Mouse (Mus musculus): ENCODE measurements around the gene Myo7a. TPM values are rescaled to one million over a fixed set of nuclear protein-coding genes. Genes with fewer than 3 reads are reported as not detected.

Myo7a gene
- total RNA-seq (2021), result 1 to 10 TPM; 2.6 to 3.2 TPM
- long read RNA-seq, experiment 1, partial matches to known transcripts, result 1 of 2 reads
- long read RNA-seq, experiment 1, other reads (novel, unspliced or antisense), result 1 of 2 reads
- long read RNA-seq, experiment 2, result 0 reads

DNA sequence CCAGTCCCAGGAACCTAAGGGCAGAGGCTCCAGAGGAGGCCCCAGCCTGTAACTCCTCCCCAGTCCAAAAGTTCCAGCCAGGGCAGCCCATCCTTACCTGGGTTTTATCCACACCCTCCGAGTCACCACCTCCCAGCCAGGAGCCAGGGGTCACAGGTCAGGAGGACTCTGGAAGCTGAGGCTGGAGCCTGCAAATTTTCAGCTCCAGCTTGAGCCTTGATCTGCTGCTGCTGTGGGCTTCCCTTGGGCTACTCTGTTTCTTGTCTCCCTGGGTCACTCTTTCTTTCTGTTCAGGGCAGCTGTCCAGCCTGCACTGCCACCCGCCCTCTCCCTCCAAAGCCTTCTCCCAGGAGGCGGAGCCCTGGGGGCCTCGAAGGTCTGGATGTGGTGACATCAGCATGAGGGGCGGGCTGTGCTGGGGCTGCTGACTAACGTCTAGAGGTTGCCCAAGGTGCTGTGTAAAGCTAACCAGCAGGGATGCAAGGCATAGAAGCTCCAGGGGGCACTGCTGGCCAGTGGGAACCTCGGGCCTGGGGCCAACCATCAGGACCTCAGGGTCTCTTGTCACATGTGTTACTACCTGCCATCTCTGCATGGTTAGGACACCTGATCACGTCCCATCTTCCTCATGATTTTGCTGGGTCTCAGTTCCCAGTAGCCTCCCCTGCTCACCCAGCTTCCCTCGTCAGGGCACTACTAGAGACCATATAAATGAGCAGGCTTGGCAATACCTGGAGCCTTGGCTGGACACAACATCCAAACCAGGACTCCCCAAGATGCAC is at the start of gene Myo7a:
TSS of gene Myo7a (minus strand) at position 346 of the 782 bp plus-strand sequence.
- intact Hi-C loops (cut with DNase I), result no loop called here
- no peak for DNase-seq

DNA sequence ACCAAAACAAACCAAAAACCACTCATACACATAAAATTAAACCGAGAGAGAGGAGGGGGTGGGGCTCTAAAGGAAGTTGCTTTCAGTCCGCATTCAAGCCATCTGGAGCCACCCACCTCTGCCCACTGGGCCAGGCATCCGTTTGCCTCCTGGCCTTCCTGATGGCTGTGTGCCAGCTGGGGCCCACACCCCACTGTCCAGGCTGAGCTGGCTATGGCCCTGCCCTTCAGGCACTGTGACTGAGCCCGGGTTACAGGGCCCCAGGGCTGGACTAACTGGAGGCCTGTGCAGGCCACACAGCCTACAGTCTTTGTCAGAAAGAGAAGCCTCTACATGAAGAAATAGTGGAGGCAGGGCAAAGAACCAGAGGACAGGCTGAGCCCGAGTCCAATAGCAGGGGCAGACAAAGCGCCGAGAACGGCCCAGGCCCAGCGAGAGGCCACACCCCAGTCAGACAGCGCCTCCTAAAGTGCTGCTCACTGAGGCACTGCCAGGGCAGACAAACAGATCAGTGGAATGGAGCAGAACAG is 45.7 kb upstream of the Myo7a start:
- no peak for DNase-seq
- intact Hi-C loops (cut with DNase I), result no loop called here

DNA sequence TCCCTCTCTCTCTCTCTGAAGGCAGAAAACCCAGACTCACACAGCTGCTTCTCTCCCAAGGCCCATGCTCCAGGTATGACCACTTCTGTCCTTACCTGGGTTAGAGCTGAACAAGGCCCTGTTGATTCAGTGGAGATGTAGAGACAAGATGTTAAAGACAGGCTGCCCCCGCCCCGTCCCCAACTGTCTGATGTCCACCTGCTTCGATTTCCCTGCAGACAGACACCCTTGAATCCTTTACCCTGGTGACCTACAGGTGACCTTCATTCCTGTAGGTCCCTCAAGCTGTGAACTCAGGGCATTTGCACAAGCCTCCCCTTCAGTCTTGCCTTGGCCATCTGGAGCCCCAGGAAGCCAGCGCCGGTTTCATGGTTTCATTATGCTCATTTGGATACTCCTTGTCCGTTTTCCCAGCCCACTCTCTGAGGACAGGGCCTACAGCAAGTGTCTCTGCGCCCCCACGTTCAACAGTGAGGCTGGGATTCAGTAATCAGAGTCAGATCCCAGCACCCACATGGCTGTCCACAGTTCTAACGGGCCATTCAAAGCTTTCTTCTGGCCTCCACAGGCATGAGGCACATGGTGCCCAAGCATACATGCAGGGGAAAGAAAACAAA is 45.2 kb upstream of the Myo7a start:
- no peak for DNase-seq
- intact Hi-C loops (cut with DNase I), result no loop called here

DNA sequence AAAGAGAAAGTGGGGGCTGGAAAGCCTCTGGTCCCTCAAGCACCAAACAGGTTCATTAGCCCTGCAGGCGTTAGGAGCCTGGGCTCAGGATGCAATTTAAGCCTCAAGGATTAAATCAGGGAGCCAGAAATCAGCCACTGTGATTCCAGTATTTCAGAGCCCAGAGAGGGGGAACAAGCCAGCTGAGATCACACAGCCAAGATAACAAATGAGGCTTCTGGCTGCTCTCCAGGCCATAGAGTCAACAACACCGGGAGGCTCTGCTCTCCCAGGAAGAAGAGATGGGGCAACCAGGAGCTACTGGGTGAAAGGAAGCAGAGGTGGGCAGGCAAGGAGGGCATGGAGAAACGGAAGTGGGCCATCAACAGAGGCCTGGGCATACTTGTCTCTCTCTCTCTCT is 44.4 kb upstream of the Myo7a start:
- intact Hi-C loops (cut with DNase I), result no loop called here
- DNase-seq, result no peak

DNA sequence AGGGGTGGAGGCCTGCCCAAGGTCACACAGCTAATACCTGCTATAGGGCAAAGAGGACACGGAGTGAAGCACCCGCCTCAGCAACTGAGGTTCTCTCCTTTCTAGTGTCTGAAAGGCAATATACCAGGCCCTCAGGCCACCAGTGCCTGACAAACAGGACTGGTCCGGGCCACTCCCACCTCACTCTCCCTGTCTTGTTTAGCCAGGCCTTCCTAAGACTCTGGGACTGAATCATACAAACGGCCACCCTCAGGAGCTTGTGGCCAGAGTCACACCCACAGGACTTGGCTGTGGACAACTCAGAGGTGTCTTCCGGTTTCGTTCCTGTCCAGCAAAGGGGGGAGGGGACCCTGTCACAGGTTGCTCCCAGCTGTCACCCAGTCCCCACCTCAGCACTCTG is 42.9 kb upstream of the Myo7a start:
- no peak for DNase-seq
- intact Hi-C loops (cut with DNase I), result no loop called here

DNA sequence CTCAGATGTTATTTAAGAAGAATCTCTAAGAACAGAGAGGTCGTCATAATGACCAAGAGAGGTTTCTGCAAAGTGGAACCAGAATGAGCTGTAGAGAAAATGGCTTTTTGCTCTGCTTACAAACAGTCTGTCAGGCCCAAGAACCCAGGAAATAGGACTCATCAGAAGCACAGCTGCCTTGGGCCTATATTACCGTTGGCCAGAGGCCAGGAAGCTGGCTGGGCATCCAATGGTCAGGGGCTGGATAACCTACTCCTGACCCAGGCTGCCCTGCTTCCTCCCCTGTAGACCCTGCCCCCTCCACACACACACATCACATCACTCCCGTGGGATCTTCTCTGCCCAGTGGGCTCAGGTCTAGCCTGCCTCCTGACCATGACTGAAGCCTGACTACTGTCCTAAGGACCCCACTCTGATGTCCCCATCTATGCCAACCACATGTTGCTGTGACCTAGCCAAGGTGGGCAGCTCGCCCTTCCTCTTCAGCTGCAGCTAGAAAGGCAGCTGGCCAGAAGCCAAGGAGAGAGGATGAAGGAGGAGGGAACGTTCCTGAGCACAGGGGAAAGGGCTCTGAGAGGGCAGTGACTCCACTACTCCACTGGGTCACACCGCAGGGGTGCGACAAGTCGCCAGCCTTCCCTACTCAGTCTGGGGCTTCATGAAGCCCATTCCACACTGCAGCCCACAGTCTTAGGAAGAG is 40.9 kb upstream of the Myo7a start:
- intact Hi-C loops (cut with DNase I), result no loop called here
- peak in 1 of 2 experiments; percentile 7 for DNase-seq

DNA sequence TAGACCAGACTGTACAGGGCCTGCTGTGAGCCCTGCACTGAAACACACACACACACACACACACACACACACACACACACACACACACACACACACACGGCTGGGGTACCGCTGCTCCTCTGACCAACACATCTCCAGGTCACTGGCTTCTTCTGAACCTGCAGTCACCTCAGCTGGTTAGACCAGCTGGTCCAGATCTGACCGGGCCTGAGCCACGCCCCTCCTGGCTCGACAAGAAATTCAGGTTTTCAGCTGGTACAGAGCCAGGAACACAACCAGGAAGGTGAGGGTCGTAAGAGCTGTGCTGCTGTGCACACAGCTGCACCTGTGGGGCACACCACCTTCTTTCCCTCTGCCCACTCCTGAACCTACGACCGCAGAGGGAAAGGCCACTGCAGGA is 39.2 kb upstream of the Myo7a start:
- intact Hi-C loops (cut with DNase I), result loop anchor here (5.0 kb wide), 2 partner anchors 34 to 184 kb away; no protein-coding TSS in a partner anchor
- DNase-seq, result peak in 1 of 2 experiments; percentile 2

DNA sequence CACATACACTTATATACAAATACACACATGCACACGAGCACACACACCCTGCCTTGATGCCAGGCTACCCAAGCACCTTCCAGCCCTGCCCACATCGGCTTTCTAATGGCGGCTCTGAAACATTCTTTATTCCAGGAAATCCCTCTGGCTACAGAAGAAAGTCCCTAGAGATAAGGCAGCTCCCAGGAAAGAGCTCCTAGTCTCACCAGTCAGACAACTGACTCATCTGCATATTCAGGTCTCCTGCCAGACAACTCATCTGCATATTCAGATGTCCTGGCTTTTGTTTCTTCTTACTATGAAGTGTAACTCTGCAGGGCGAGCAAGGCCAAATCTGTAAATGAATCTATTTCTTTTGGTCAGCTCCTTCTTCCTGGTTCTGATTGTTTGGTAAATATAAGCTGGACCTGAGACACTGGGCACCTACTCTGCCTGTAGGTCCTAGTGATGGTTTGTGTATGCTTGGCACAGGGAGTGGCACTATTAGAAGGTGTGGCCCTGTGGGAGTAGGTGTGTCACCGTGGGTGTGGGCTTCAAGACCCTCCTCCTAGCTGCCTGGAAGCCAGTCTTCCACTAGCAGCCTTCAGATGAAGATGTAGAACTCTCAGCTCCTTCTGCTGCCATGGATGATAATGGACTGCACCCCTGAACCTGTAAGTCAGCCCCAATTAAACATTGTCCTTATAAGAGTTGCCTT is 38.5 kb upstream of the Myo7a start:
- intact Hi-C loops (cut with DNase I), result loop anchor here (5.0 kb wide), 2 partner anchors 35 to 185 kb away; no protein-coding TSS in a partner anchor
- DNase-seq, result peak in 1 of 2 experiments; percentile 3

DNA sequence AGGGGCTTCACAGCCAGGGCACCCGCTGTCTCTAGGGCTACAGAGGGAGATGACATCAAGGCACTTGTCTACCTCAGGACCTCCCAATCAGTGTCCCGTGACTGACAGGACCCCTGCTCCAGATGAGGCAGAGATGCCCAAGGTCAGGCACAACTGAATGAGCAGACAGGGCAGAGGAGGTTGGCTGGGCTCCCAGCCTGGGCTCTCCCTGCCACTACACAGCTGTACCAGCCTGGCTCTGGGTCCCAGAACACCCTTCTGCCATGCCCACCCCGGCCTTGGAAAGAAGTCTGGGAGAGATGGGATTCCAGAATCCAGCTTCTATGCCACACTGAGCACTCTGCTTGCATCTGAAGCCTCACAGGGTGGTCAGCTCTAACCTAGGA is 36.9 kb upstream of the Myo7a start:
- intact Hi-C loops (cut with DNase I), result loop anchor here (5.0 kb wide), 2 partner anchors 36 to 186 kb away; no protein-coding TSS in a partner anchor
- peak in 1 of 2 experiments; percentile 3 for DNase-seq

DNA sequence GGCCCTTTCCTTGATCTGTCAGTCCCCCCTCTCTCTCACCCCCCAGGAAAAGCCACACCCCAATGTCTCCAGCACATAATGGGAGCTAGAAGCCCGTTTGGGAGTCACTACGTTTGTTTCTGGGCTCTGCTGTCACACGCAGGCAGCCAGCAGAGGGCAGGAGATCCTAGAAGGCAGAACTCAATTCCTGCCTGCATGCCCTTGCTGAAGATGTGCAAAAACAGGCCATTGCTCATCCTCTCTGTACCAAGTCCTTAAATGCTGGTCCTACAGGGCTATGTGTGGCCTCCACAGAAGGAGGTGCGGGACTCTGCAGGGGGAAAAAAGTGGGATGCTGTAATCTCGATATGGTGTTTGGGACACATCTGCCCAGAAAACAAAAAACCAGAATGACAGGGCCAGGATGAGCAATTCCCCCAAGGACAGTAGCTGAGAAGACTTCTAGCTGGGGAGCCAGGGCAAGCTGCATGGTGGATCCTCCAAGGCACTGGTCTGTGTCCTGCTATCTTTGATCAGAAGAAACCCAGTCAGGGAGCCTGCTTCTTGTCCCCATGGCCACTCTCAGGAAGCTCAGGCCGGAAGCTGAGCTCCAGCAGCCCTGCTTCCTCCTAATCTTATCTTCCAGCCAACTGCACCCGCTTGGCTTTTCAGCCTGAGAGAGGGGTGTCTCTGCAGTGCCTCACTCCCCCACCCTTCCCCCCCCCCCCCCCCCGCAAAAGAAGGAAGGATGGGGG is 36.4 kb upstream of the Myo7a start:
- intact Hi-C loops (cut with DNase I), result loop anchor here (5.0 kb wide), 2 partner anchors 37 to 187 kb away; no protein-coding TSS in a partner anchor
- DNase-seq, result peak; percentile 50 to 64

DNA sequence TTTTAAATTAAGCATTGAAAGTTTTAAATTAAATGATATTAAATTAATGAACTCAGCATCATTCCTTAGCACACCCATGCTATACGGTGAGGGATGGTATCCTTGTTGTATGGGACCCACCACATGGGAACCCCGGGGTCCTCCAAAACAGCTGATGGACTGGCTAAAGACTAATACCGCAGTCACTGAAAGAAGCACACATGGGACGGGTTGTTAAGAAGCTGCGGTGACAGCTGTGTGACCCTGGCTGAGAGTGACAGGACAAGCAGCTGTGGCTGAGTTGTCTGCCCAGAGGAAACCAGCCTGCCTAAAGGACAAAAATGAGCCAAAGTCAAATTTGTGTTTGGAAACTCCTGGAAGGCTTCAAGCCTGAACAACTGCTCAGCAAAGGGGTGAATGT is 34.6 kb upstream of the Myo7a start:
- intact Hi-C loops (cut with DNase I), result no loop called here
- no peak for DNase-seq

DNA sequence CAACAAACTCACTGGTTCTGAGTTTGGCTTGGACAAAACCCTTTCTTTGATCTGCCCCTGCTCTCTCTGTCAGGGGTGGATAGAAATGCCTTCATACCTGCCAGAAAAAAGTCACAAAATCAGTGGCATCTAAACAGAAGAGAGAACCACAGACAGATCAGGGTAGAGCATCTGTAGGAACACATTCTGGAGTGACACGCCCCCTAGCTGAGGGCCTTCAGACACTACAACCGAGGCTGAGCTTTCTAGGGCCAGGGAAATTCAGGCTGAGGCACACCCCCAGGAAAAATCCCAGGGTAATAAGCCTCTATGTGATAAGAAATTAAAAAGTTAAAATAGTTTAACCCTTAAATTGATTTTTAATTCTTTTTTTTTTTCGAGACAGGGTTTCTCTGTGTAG is 34.0 kb upstream of the Myo7a start:
- intact Hi-C loops (cut with DNase I), result no loop called here
- no peak for DNase-seq

DNA sequence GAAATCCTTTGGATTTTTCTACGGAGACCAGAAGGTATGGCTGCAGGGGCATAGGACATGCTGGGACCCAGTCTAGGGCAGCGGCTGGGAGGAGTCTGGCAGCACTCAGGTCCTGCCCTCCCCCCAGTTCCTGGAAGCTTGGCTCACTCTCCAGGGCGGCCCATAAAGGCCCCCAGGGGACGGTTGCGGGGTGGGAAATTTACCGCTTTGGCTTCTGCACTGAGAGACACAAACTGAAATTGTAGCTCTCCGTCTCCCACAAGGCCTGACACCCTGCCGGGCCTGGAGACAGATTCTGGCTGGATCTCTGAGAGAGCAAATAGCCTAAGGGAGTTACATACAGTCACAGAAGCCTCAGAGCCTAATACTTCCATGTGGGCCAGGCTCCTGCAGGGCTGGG is 33.1 kb upstream of the Myo7a start:
- intact Hi-C loops (cut with DNase I), result no loop called here
- no peak for DNase-seq

DNA sequence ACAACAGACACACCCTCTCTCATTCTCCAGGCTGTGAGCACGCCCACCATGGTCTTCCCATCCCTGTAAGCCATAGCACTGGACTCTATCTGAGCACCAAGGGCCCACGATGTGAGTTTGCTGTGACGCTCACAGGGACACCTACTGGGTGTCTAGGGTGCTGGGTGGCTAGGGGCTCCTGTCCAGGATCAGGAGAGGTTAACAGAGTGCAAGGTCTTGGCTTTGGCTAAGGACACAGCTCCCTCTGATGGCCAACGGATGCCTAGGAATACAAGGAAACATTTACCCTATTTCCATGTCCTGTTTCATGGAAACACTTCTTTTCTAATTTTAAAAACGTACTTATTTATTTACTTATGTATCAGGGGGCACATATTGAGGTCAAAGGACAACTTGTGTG is 31.2 kb upstream of the Myo7a start:
- no peak for DNase-seq
- intact Hi-C loops (cut with DNase I), result no loop called here

DNA sequence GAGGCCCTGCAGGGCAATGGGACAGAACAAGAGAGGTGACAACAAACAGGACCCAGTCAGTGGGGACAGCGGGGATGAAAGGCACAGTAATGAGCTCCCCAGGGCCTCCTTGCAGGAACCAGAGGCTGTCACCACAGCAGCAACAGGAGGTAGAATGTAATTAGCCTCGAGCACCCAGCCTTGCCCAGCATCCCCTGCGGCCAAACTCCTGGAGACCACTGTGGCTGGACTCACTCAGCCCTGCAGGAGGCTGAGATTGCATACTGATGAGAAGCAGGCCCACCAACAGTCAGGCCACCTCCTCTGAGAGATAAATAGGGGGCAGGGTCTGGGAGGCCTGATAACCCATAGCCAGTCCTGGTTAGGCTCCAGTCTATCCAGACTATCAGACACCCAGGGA is 30.5 kb upstream of the Myo7a start:
- intact Hi-C loops (cut with DNase I), result no loop called here
- DNase-seq, result no peak

DNA sequence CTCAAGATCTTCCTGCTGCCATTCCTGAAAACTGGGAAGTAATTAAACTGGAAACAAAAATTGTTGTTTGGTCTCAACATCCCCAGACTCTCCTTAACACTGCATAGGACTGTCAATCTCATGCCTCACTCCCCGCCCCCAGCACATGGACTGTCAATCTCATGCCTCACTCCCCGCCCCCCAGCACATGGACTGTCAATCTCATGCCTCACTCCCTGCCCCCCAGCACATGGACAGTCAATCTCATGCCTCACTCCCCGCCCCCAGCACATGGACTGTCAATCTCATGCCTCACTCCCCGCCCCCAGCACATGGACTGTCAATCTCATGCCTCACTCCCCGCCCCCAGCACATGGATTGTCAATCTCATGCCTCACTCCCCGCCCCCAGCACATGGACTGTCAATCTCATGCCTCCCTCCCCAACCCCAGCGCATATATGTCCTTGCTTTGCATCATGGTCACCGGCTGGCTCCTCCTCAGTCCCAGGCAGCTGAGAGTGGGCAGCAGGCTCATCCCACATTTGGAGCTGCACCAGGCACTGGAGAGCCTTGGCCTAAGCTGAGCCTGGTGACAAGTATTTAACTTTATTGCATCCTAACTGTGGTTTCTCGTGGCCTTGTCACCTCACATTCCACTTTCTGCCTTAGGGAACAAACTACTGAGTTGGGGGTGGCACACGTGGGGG is 29.5 kb upstream of the Myo7a start:
- no peak for DNase-seq
- intact Hi-C loops (cut with DNase I), result no loop called here

DNA sequence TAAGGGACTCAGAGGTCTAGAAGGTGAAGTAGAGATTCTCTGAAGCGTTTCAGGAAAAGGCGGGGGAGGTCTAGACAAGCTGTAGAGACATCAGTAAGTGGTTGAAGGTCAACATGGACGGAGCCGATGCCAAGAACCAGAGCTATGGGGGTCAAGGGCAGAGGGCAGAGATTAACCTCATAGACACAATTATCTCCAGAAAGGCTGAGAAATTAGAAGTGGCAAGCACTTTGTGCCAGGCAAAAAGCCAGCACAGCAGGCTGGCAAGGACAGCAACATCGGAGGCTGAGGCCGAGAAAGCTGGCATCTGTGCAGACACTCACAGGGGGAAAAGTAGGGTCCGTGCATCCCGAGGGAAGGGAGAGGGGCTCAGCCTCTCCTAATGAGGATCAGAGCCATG is 28.4 kb upstream of the Myo7a start:
- no peak for DNase-seq
- intact Hi-C loops (cut with DNase I), result no loop called here

DNA sequence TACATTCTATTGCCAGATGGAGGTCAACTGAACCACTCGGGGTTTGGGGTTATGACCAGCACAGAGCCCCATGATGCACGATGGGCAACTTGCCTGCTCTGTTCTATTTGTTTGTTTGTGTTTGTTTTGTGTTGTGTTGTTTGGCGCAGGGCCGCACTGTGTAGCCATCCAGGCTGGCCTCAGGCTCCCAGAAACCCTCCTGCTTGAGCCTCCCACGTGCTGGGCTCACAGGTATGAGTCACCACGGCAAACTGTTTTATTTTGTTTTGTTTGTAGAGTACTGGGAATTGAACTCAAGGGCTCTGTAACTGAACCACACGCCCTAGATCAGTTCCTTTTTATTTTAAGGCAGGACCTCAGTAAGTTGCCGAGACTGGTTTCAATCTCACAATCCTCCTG is 27.1 kb upstream of the Myo7a start:
- DNase-seq, result no peak
- intact Hi-C loops (cut with DNase I), result no loop called here

DNA sequence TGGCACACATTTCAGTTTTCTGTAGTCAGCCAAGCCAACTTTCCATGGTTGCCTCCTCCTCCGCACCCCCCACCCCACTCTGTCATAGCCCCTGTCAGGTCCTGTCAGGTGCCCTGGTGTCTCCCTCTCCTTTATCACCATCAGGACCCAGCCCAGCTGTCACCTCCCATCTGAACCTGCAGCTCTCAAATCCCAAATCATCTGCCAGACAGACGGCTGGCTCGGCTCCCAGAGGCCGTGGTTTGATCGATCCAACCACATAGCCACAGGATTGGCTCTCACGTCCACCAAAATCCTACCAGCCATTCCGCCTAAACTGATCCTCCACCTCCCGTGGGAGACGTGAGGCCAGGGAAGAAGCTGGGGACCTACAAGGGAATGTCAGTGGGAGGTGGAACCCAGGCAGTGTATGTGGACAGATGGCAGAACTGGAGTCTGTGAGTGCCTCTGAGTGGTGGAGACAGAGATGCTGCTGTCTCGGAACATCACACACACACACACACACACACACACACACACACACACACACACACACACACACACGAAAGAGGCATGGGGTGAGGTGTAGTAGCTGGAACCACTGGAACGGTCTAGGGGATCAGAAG is 26.6 kb upstream of the Myo7a start:
- intact Hi-C loops (cut with DNase I), result no loop called here
- DNase-seq, result no peak
